In the genomic region with DNA sequence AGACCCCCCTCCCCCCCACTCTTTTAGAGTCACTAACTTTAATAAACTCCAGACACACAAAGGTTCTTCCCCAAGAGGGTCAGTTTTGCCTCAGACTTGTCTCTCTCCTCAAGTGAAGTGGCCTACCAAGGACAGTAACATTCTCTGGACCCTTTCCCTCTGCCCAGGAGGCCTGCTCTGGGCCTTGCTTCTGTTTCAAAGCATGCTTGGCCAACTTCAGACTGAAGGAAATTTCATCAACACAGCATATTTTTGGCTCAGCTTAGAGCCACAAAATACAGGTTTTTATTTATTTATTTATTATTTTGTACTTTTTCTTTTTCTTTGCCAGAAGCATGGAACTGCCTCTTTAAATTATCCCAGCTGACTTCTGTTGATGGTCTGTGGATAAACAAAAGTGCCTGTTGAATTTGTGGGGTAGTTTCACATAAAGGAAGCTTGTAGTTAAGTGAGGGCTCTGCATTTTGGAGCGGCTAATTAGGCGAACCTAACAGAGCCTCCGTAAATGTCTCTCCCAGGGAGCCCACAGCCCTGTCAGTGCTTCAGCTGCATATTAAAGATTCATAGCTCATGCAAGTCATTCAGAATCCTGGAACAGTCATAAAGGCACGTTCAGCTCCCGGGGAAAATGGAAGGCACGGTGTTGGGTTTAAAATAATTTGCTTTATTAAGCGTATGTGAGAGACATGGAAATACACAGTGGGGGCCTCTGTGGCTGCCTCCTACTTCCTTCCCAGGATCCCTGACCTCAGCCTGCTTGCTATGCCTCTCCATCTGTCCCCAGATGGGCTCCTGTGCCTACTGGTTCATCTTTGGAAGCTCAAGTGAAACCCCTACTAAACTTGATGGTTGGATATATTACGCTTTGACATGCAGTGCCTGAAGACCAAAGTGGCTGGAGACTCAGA, we compare ENCODE assay signal across 15 mouse cellular contexts.
DNase-seq lines count a peak whose midpoint lies in the region; ATAC-seq and TF ChIP-seq lines count a peak whose summit lies in the region.
"Had no signal": no experiment of that assay in that cellular context is flagged by ENCODE, and none has a peak within 500 bp of the region (broad histone marks: within the 10 kb centered on the region; RNA-seq: fewer than 3 reads in every experiment).

No protein-coding gene starts in this region.

- peak overlapping the region; percentile 64 for H3K27ac ChIP-seq in hindbrain, embryonic 14.5 days
- peak overlapping the region; percentile 43 for H3K27ac ChIP-seq in midbrain, embryonic 14.5 days (replicated peaks; ENCODE audit: low read depth, low read length)
- H3K27ac ChIP-seq: kidney, embryonic 15.5 days; midbrain, embryonic 12.5 days had no signal

- peaks cover 5% of the 10 kb centered on the region for H3K4me1 ChIP-seq in hindbrain, embryonic 14.5 days (replicated peaks; ENCODE audit: control insufficient read depth, insufficient read depth, low read length)
- H3K4me1 ChIP-seq in midbrain, embryonic 14.5 days (ENCODE audit: control insufficient read depth, insufficient read depth, low read length), result 0 out of 2 replicates have a peak, but pooled peaks cover 11% of the 10 kb centered on the region

- DNase-seq in heart, adult 11 months, result peak; percentile 85
- DNase-seq in heart, postnatal 14 days, result no peak
- DNase-seq in brain, embryonic 14.5 days (ENCODE audit: low read depth), result peak; percentile 77
- DNase-seq in hindbrain, embryonic 14.5 days (ENCODE audit: low spot score), result peak; percentile 49
- DNase-seq in midbrain, embryonic 14.5 days, result peak; percentile 67
- DNase-seq in adrenal gland, adult (ENCODE audit: inconsistent age in 2 of 2, low spot score in 1 of 2), result no peak
- DNase-seq: layer of hippocampus, adult 9-11 months; right cerebral cortex, postnatal 4 days had no signal

- H3K4me3 ChIP-seq in hindbrain, embryonic 14.5 days (replicated peaks; ENCODE audit: low read length), result no peak overlapping the region
- no peak overlapping the region for H3K4me3 ChIP-seq in midbrain, embryonic 14.5 days (replicated peaks; ENCODE audit: low read depth, low read length)
- H3K4me3 ChIP-seq: erythroblast, embryonic 14.5 days; kidney, embryonic 15.5 days; midbrain, embryonic 12.5 days had no signal

- no peaks in the 10 kb centered on the region for H3K36me3 ChIP-seq in hindbrain, embryonic 14.5 days (replicated peaks; ENCODE audit: control insufficient read depth, insufficient read depth)
- H3K36me3 ChIP-seq in midbrain, embryonic 14.5 days (ENCODE audit: control insufficient read depth, insufficient read depth, low read length), result no peaks in the 10 kb centered on the region
- H3K36me3 ChIP-seq: kidney, embryonic 15.5 days; midbrain, embryonic 12.5 days had no signal

- ATAC-seq in hindbrain, embryonic 14.5 days (ENCODE audit: low FRiP score), result peak; percentile 71; the same call in 1 of the 2 replicates
- no peak for ATAC-seq in midbrain, embryonic 14.5 days (ENCODE audit: low FRiP score, low TSS enrichment)
- no peak for ATAC-seq in granulocyte monocyte progenitor cell, adult 5-6 weeks (replicated peaks; ENCODE audit: poor library complexity, severe bottlenecking)
- no peak for ATAC-seq in cerebellum, adult (ENCODE audit: insufficient number of reproducible peaks, low FRiP score, low TSS enrichment)
- ATAC-seq: lung, postnatal 0 days had no signal

- no peak overlapping the region for H3K9ac ChIP-seq in hindbrain, embryonic 14.5 days
- H3K9ac ChIP-seq in midbrain, embryonic 14.5 days (replicated peaks; ENCODE audit: low read length), result no peak overlapping the region
- H3K9ac ChIP-seq: kidney, embryonic 15.5 days; midbrain, embryonic 12.5 days had no signal

- H3K4me2 ChIP-seq in hindbrain, embryonic 14.5 days (replicated peaks), result no peak overlapping the region
- no peak overlapping the region for H3K4me2 ChIP-seq in midbrain, embryonic 14.5 days (ENCODE audit: low read length)
- H3K4me2 ChIP-seq: heart, embryonic 11.5 days; kidney, embryonic 15.5 days; midbrain, embryonic 12.5 days had no signal

- 35% methylated on average over 8 of the region's 8 CpGs for WGBS in hindbrain, embryonic 14.5 days
- 38% methylated on average over 8 of the region's 8 CpGs for WGBS in midbrain, embryonic 14.5 days

- no peaks in the 10 kb centered on the region for H3K27me3 ChIP-seq in hindbrain, embryonic 14.5 days (ENCODE audit: control insufficient read depth, insufficient read depth, low read length)
- H3K27me3 ChIP-seq in midbrain, embryonic 14.5 days (ENCODE audit: control insufficient read depth, insufficient read depth, low read length), result no peaks in the 10 kb centered on the region
- H3K27me3 ChIP-seq: kidney, embryonic 15.5 days; midbrain, embryonic 12.5 days had no signal

- TF ChIP-seq POLR2A in brain, embryonic 14.5 days (IDR thresholded peaks at IDR 0.05; ENCODE audit: borderline replicate concordance, extremely low read depth, insufficient read depth, insufficient read length, poor library complexity, severe bottlenecking), result no peak

- no peaks in the 10 kb centered on the region for H3K9me3 ChIP-seq in hindbrain, embryonic 14.5 days (ENCODE audit: control insufficient read depth, low read length)
- no peaks in the 10 kb centered on the region for H3K9me3 ChIP-seq in midbrain, embryonic 14.5 days (ENCODE audit: control insufficient read depth, low read length)
- H3K9me3 ChIP-seq: kidney, embryonic 15.5 days; midbrain, embryonic 12.5 days had no signal

- intact Hi-C loops in heart, postnatal 14 days (cut with DNase I), result no loop called here

- no peak for TF ChIP-seq CTCF in brain, embryonic 14.5 days (IDR thresholded peaks at IDR 0.05; ENCODE audit: borderline replicate concordance, extremely low read depth, insufficient read depth, insufficient read length)

Comparison
In these comparisons a context has a peak if more than half of its experiments do, and no peak if none do; other contexts are left out.
1. DNase-seq: peak in heart, adult 11 months (single experiment), brain, embryonic 14.5 days (single experiment), hindbrain, embryonic 14.5 days (single experiment) and midbrain, embryonic 14.5 days (single experiment); none in heart, postnatal 14 days (0 of 2) and adrenal gland, adult (0 of 2).